Mouse (Mus musculus) liver, embryonic 14.5 days (tissue): ENCODE measurements at regions not wholly inside any gene's neighbourhood (a gene's known extent, or its start where the extent isn't known, plus 50 kb on each side); places are given as distances from the start of the nearest gene placed in this dataset.

Source experiments
- CTCF ChIP-seq: IDR thresholded peaks from 2 replicates; pipeline ENCODE4 v1.5.1; 2016; ENCODE audit warnings: antibody characterized with exemption, low read depth, control low read depth
- EP300 ChIP-seq: IDR thresholded peaks from 2 replicates; pipeline ENCODE4 v1.6.1; 2016; ENCODE audit warnings: antibody characterized with exemption, low read depth

DNA sequence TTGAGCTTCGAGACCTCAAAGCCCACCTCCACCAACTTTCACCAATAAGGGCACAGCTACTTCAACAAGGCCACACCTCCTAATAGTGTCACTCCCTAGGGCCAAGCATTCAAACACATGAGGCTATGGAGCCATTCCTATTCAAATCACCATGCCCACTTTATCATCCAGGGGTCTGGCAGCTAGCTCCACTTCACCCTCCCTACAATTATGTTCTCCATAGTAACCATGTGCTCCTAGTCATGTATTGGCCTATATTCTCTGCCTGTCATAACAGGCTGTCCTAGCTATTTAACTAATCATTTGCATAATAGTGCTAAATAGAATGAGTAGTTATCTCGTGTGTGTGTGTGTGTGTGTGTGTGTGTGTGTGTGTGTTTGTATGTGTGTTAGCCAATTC, 77.9 kb upstream of the Nck2 start:
- no peak for TF ChIP-seq CTCF
- no peak for TF ChIP-seq EP300
